Mouse (Mus musculus): ENCODE measurements at regions not wholly inside any gene's neighbourhood (a gene's known extent, or its start where the extent isn't known, plus 50 kb on each side); places are given as distances from the start of the nearest gene placed in this dataset.

DNA sequence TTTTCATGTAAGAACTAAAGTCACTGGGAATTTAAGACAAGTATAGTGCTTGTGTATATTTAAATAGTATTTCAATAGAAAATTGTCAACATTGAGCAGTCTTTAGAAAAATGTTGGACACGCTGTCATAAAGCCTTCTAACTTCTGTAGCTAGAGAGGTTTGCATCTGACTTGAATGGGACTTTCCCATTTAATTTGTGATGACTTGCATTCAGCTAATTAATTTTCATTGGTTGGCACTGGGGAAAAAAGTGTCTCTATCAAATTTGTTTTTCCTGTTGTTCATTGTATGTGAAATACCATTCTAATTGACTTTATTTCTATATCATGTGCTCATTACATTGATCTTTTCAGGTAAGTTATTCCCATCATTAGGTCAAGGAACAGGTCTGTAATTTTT lies 104.6 kb upstream of the Otogl start:
- no peak overlapping the region for H3K9ac ChIP-seq (replicated peaks; ENCODE audit: low read depth, low read length)
- ATAC-seq (ENCODE audit: low read depth), result no peak
- no peak overlapping the region for H3K4me2 ChIP-seq (ENCODE audit: low read depth, low read length)
- no peak overlapping the region for H3K27ac ChIP-seq (ENCODE audit: low read depth, low read length)
- H3K4me1 ChIP-seq (ENCODE audit: control insufficient read depth, insufficient read depth, low read length), result no peaks in the 10 kb centered on the region
- H3K9me3 ChIP-seq (ENCODE audit: control insufficient read depth, low read length), result no peaks in the 10 kb centered on the region
- H3K4me3 ChIP-seq (ENCODE audit: low read depth, low read length), result no peak overlapping the region
- 87% methylated on average over 1 of the region's 1 CpGs for WGBS
- H3K36me3 ChIP-seq (ENCODE audit: control insufficient read depth, insufficient read depth, low read length), result no peaks in the 10 kb centered on the region
- H3K27me3 ChIP-seq (ENCODE audit: control insufficient read depth, insufficient read depth, low read length), result no peaks in the 10 kb centered on the region

DNA sequence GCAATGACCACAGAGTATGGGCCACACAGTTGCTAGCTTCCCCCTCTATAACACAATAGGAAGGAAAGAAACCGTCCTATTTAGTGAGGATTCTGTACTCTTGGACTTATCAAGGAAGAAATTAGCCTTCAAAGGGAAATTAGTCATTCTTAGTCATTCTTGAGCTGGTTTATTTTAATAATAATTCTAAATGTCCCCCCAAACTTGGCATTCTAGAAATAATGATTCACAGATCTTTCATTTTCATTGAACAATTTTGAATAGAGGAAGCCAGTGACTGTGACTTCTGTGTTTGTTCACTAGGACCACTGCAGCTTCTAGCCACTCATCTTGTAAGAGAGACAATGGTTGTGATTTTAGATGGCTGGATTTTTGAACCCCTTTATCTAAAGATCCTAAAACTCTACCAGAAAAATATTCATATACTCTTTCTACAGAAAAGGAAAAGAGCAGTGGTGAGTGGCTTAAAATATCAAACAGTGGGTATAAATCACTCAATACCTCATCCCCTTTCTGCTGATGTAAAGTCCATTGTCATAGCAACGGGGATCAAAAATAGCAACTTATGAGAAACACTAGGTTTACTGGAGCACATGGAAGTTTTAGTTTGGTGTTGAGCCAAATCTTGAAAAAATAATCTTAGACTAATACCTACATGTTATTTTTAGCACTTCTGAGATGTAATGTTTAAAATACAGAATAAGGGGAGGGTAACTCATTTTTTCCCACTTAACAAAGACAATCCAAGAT lies 83.1 kb upstream of the Otogl start:
- no peak overlapping the region for H3K4me2 ChIP-seq (ENCODE audit: low read depth, low read length)
- 87% methylated on average over 2 of the region's 2 CpGs for WGBS
- no peak overlapping the region for H3K9ac ChIP-seq (replicated peaks; ENCODE audit: low read depth, low read length)
- no peak for ATAC-seq (ENCODE audit: low read depth)
- no peaks in the 10 kb centered on the region for H3K27me3 ChIP-seq (ENCODE audit: control insufficient read depth, insufficient read depth, low read length)
- no peaks in the 10 kb centered on the region for H3K4me1 ChIP-seq (ENCODE audit: control insufficient read depth, insufficient read depth, low read length)
- no peaks in the 10 kb centered on the region for H3K9me3 ChIP-seq (ENCODE audit: control insufficient read depth, low read length)
- H3K27ac ChIP-seq (ENCODE audit: low read depth, low read length), result no peak overlapping the region
- H3K4me3 ChIP-seq (ENCODE audit: low read depth, low read length), result no peak overlapping the region
- H3K36me3 ChIP-seq (ENCODE audit: control insufficient read depth, insufficient read depth, low read length), result no peaks in the 10 kb centered on the region

DNA sequence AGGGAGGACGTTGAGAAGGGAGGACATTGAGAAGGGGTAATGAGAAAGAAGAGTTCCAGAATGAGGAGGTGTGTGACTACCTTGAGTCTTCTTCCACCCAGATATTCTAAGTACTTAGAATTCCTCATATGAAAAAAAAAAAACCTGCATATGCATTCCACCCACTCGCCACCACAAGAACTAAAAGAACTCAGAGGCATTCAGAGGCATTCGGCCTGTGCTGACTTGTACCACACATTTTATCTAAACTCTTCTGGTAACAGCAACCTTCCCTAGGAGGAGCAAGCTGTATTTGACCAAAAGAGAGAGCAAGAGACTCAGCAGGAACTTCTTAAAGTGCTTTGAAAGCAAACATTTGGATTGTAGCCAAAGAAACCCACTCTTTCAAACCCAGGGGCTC lies 80.7 kb upstream of the Otogl start:
- Histone ChIP-seq H3K27ac (ENCODE audit: low read depth, low read length) (no peak overlapping the region), H3K9me3 (ENCODE audit: control insufficient read depth, low read length) (no peaks in the 10 kb centered on the region), H3K9ac (replicated peaks; ENCODE audit: low read depth, low read length) (no peak overlapping the region), H3K4me1 (ENCODE audit: control insufficient read depth, insufficient read depth, low read length) (no peaks in the 10 kb centered on the region), H3K36me3 (ENCODE audit: control insufficient read depth, insufficient read depth, low read length) (no peaks in the 10 kb centered on the region), H3K4me3 (ENCODE audit: low read depth, low read length) (no peak overlapping the region), H3K4me2 (ENCODE audit: low read depth, low read length) (no peak overlapping the region), H3K27me3 (ENCODE audit: control insufficient read depth, insufficient read depth, low read length) (no peaks in the 10 kb centered on the region)
- WGBS, result 81% methylated on average over 3 of the region's 3 CpGs
- ATAC-seq (ENCODE audit: low read depth), result no peak

DNA sequence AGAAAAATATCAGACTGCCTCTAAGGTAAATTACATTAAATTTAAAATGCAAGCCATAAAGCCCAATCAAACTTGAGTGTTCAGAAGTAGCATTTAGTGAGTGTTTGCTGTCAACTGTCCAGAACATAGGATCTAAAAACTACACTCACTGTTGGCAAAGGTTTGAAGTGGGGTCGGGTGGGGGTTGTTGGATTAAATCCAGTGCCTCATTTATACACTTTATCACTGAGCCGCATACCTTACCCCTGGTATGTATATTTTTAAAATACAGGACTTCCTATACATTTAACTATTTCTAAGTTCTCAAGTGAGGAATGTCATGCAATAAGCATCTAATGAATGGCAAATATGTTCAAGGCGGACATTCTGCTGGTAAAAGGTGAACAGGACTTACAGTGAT lies 78.6 kb upstream of the Otogl start:
- Histone ChIP-seq H3K27me3 (ENCODE audit: control insufficient read depth, insufficient read depth, low read length) (no peaks in the 10 kb centered on the region), H3K4me2 (ENCODE audit: low read depth, low read length) (no peak overlapping the region), H3K36me3 (ENCODE audit: control insufficient read depth, insufficient read depth, low read length) (no peaks in the 10 kb centered on the region), H3K9ac (replicated peaks; ENCODE audit: low read depth, low read length) (no peak overlapping the region), H3K9me3 (ENCODE audit: control insufficient read depth, low read length) (no peaks in the 10 kb centered on the region), H3K4me1 (ENCODE audit: control insufficient read depth, insufficient read depth, low read length) (no peaks in the 10 kb centered on the region), H3K27ac (ENCODE audit: low read depth, low read length) (no peak overlapping the region), H3K4me3 (ENCODE audit: low read depth, low read length) (no peak overlapping the region)
- 93% methylated on average over 3 of the region's 3 CpGs for WGBS
- no peak for ATAC-seq (ENCODE audit: low read depth)

DNA sequence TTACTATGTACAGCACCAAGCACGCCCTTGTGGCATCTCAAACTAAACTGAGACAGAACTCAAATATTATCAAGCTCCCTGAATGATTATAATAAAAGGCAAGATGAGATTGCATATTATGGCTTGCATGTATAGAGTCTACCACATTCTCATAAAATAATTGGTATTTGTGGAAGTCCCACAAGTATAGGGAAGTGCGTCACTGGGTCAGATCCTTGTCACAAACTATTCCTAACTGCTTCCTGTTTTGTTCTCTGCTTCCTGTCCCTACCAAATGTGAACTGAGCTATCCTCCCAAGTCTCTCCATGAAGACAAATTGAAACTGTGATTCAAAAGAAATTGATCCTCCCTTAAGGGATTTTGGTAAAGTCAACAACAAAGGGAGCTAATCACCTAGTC lies 78.0 kb upstream of the Otogl start:
- Histone ChIP-seq H3K27me3 (ENCODE audit: control insufficient read depth, insufficient read depth, low read length) (no peaks in the 10 kb centered on the region), H3K4me2 (ENCODE audit: low read depth, low read length) (no peak overlapping the region), H3K27ac (ENCODE audit: low read depth, low read length) (no peak overlapping the region), H3K9me3 (ENCODE audit: control insufficient read depth, low read length) (no peaks in the 10 kb centered on the region), H3K36me3 (ENCODE audit: control insufficient read depth, insufficient read depth, low read length) (no peaks in the 10 kb centered on the region), H3K4me1 (ENCODE audit: control insufficient read depth, insufficient read depth, low read length) (no peaks in the 10 kb centered on the region), H3K4me3 (ENCODE audit: low read depth, low read length) (no peak overlapping the region), H3K9ac (replicated peaks; ENCODE audit: low read depth, low read length) (no peak overlapping the region)
- ATAC-seq (ENCODE audit: low read depth), result no peak
- 95% methylated on average over 2 of the region's 2 CpGs for WGBS

DNA sequence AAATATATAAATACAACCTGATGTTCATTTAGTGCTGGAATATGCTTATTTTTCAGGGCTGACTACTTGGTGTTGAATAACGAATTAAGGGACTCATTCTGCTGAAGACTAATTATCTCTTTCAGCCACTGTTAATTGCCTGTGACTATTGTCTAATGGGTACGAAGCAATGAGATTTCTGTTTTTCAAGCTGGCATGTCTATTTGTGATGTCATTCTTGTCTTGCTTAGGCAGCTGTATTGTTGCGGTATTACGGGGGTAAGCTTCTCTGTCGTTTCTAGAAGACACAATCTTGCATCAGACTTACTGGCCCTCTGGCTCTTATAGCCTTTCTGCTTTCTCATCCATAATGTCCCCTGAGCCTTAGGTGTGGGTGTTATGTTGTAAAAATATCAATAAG lies 70.7 kb upstream of the Otogl start:
- Histone ChIP-seq H3K4me2 (ENCODE audit: low read depth, low read length) (no peak overlapping the region), H3K4me1 (ENCODE audit: control insufficient read depth, insufficient read depth, low read length) (no peaks in the 10 kb centered on the region), H3K9ac (replicated peaks; ENCODE audit: low read depth, low read length) (no peak overlapping the region), H3K4me3 (ENCODE audit: low read depth, low read length) (no peak overlapping the region), H3K27ac (ENCODE audit: low read depth, low read length) (no peak overlapping the region), H3K9me3 (ENCODE audit: control insufficient read depth, low read length) (no peaks in the 10 kb centered on the region), H3K27me3 (ENCODE audit: control insufficient read depth, insufficient read depth, low read length) (no peaks in the 10 kb centered on the region), H3K36me3 (ENCODE audit: control insufficient read depth, insufficient read depth, low read length) (no peaks in the 10 kb centered on the region)
- ATAC-seq (ENCODE audit: low read depth), result no peak
- 70% methylated on average over 5 of the region's 5 CpGs for WGBS

DNA sequence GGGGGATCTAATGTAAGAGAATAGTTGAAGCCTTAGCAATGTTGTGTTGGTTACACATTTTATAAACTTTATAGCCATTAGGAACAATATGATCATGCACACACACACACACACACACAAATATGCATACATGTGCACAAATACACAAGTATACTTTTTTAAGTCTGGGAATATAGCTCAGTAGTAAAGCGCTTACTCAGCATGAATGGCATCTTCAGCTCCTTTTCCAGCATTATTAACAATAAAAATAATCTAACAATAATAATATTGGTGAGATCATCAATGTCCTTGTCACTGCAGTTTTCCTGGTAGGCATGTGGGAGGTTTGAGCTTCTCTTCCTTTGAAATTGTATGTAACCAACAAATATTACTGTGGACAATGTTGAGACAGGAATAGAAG lies 70.1 kb upstream of the Otogl start:
- Histone ChIP-seq H3K4me1 (ENCODE audit: control insufficient read depth, insufficient read depth, low read length) (no peaks in the 10 kb centered on the region), H3K27ac (ENCODE audit: low read depth, low read length) (no peak overlapping the region), H3K9me3 (ENCODE audit: control insufficient read depth, low read length) (no peaks in the 10 kb centered on the region), H3K27me3 (ENCODE audit: control insufficient read depth, insufficient read depth, low read length) (no peaks in the 10 kb centered on the region), H3K4me2 (ENCODE audit: low read depth, low read length) (no peak overlapping the region), H3K36me3 (ENCODE audit: control insufficient read depth, insufficient read depth, low read length) (no peaks in the 10 kb centered on the region), H3K4me3 (ENCODE audit: low read depth, low read length) (no peak overlapping the region), H3K9ac (replicated peaks; ENCODE audit: low read depth, low read length) (no peak overlapping the region)
- 98% methylated on average over 1 of the region's 1 CpGs for WGBS
- no peak for ATAC-seq (ENCODE audit: low read depth)

DNA sequence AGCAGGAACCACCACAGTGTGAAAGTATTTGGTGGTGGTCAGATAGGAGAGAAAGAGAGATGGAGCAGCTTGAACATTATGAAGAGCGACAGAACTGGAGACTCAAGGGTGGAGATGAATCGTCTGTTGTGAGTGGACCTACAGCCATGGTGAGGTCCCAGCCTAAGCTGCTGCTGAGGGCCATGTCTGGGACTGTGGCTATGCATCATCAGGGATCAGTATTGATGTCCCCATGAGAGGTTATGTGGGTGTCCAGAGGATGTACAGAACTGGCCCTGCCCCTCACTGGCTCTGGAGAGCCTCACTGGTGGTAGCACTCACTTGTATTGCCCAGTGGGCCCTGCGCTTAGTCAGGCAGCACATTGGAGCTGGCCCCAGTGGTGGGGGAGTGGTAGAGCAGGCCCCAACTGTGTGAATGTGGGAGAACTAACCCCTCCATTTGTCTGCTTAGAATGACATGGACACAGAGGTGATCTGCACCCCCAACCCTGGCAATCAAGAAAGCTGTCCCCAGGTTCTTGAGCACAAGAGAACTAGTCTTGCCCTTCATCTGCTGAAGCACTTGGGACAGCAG lies 64.5 kb upstream of the Otogl start:
- WGBS, result 95% methylated on average over 3 of the region's 3 CpGs
- H3K4me2 ChIP-seq (ENCODE audit: low read depth, low read length), result no peak overlapping the region
- no peaks in the 10 kb centered on the region for H3K27me3 ChIP-seq (ENCODE audit: control insufficient read depth, insufficient read depth, low read length)
- no peak overlapping the region for H3K27ac ChIP-seq (ENCODE audit: low read depth, low read length)
- H3K4me3 ChIP-seq (ENCODE audit: low read depth, low read length), result no peak overlapping the region
- no peaks in the 10 kb centered on the region for H3K36me3 ChIP-seq (ENCODE audit: control insufficient read depth, insufficient read depth, low read length)
- ATAC-seq (ENCODE audit: low read depth), result no peak
- no peak overlapping the region for H3K9ac ChIP-seq (replicated peaks; ENCODE audit: low read depth, low read length)
- no peaks in the 10 kb centered on the region for H3K4me1 ChIP-seq (ENCODE audit: control insufficient read depth, insufficient read depth, low read length)
- no peaks in the 10 kb centered on the region for H3K9me3 ChIP-seq (ENCODE audit: control insufficient read depth, low read length)

DNA sequence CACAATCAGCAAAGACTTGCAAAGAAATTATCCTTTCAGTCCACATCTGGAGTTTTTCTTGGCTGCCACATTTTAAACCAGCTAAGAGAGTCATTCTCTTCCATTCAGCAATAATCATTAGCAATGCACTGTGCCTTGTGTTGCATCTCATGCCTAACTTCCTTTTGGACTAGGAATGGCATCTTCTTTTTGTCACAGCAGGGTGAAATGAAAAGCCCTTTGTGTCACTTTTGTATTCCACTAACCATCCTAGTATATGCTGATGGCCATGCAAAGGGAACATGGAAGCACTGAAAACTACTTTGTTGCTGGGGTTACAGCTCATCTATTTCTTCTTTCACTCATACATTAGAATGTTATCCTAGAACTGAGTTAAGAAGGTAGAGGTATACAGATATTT lies 59.8 kb upstream of the Otogl start:
- H3K4me1 ChIP-seq (ENCODE audit: control insufficient read depth, insufficient read depth, low read length), result no peaks in the 10 kb centered on the region
- H3K27me3 ChIP-seq (ENCODE audit: control insufficient read depth, insufficient read depth, low read length), result no peaks in the 10 kb centered on the region
- no peak overlapping the region for H3K9ac ChIP-seq (replicated peaks; ENCODE audit: low read depth, low read length)
- no peaks in the 10 kb centered on the region for H3K9me3 ChIP-seq (ENCODE audit: control insufficient read depth, low read length)
- ATAC-seq (ENCODE audit: low read depth), result no peak
- H3K4me3 ChIP-seq (ENCODE audit: low read depth, low read length), result no peak overlapping the region
- no peak overlapping the region for H3K4me2 ChIP-seq (ENCODE audit: low read depth, low read length)
- H3K36me3 ChIP-seq (ENCODE audit: control insufficient read depth, insufficient read depth, low read length), result no peaks in the 10 kb centered on the region
- H3K27ac ChIP-seq (ENCODE audit: low read depth, low read length), result no peak overlapping the region
